Mouse (Mus musculus) layer of hippocampus, adult 9-10 months (tissue): Measurements from ENCODE around the gene Plcl2.
"Not testable (repeated sequence)": the region's sequence is repeated elsewhere in the genome, so short reads cannot be mapped to it uniquely, and the experiment has no call there.

Experiments used
- DNase-seq: peaks from one replicate; pipeline ENCODE4 v3.0.0; 2022; ENCODE audit warnings: low spot score

Gene Plcl2

GRCm38 (mm10) chr17:50675231-50675630 is 166.0 kb downstream of the Plcl2 start:
- no peak for DNase-seq

GRCm38 (mm10) chr17:50677334-50677733 is 168.1 kb downstream of the Plcl2 start:
- DNase-seq: no peak

- no peak for DNase-seq
These were observed 168.9 kb downstream of the Plcl2 start for GRCm38 (mm10) chr17:50677978-50678712.

GRCm38 (mm10) chr17:50678748-50679147 is 169.5 kb downstream of the Plcl2 start:
- no peak for DNase-seq

GRCm38 (mm10) chr17:50679613-50680534 is 170.7 kb downstream of the Plcl2 start:
- no peak for DNase-seq

GRCm38 (mm10) chr17:50682696-50683095 is 173.5 kb downstream of the Plcl2 start:
- DNase-seq: no peak

GRCm38 (mm10) chr17:50684960-50685645 is 175.9 kb downstream of the Plcl2 start:
- no peak for DNase-seq

- DNase-seq: no peak
These were observed 178.5 kb downstream of the Plcl2 start for GRCm38 (mm10) chr17:50687670-50688069.

- DNase-seq: no peak
These were observed 178.9 kb downstream of the Plcl2 start for GRCm38 (mm10) chr17:50688135-50688534.

- DNase-seq: not testable (repeated sequence)
These were observed 189.2 kb downstream of the Plcl2 start for GRCm38 (mm10) chr17:50698410-50698809.

- DNase-seq: no peak
These were observed 201.5 kb downstream of the Plcl2 start for GRCm38 (mm10) chr17:50710497-50711222.

GRCm38 (mm10) chr17:50717586-50717985 is 208.4 kb downstream of the Plcl2 start:
- no peak for DNase-seq

- no peak for DNase-seq
These were observed 215.2 kb downstream of the Plcl2 start for GRCm38 (mm10) chr17:50724376-50724775.

GRCm38 (mm10) chr17:50726265-50726664 is 217.1 kb downstream of the Plcl2 start:
- no peak for DNase-seq

- DNase-seq: no peak
These were observed 219.8 kb downstream of the Plcl2 start for GRCm38 (mm10) chr17:50729031-50729430.

GRCm38 (mm10) chr17:50729577-50729976 is 220.4 kb downstream of the Plcl2 start:
- DNase-seq: no peak

GRCm38 (mm10) chr17:50730896-50731295 is 221.7 kb downstream of the Plcl2 start:
- DNase-seq: no peak

- DNase-seq: no peak
These were observed 222.7 kb downstream of the Plcl2 start for GRCm38 (mm10) chr17:50731876-50732275.

- no peak for DNase-seq
These were observed 224.2 kb downstream of the Plcl2 start for GRCm38 (mm10) chr17:50733390-50733789.

- DNase-seq: no peak
These were observed 225.6 kb downstream of the Plcl2 start for GRCm38 (mm10) chr17:50734781-50735180.

GRCm38 (mm10) chr17:50735382-50735954 is 226.3 kb downstream of the Plcl2 start:
- DNase-seq: no peak
